Mouse (Mus musculus) kidney, postnatal 0 days (tissue): ENCODE data around the gene Tnrc6c. TPM values are rescaled to one million over a fixed set of nuclear protein-coding genes. Genes with fewer than 3 reads are reported as not detected.
A peak's percentile ranks its signal among the peaks of the same experiment; 100 is the strongest.

Experiments used
- ATAC-seq: fragments of 200-750 bp; cut with Nextera tagmentation; replicated peaks from 2 replicates; pipeline ENCODE4 v1.8.0; 2017; ENCODE audit warnings: low read depth, moderate number of reproducible peaks, moderate TSS enrichment, moderate library complexity; ENCODE audit not compliant: low FRiP score
- DNase-seq: peaks from one replicate; pipeline ENCODE4 v3.0.0-alpha.2; 2016; ENCODE audit warnings: low spot score
- H3K27ac ChIP-seq: fragments of 300-500 bp; sonication (generic); 2 replicates; pipeline ENCODE4 v1.5.1; 2014; ENCODE audit warnings: mild to moderate bottlenecking
- H3K27me3 ChIP-seq: fragments of 300-500 bp; sonication (generic); 2 replicates; pipeline ENCODE4 v1.6.1; 2014; ENCODE audit warnings: low read length, mixed read lengths; ENCODE audit not compliant: insufficient read depth
- H3K36me3 ChIP-seq: fragments of 300-500 bp; sonication (generic); 2 replicates; pipeline ENCODE4 v1.6.1; 2014; ENCODE audit warnings: low read length, mixed read lengths; ENCODE audit not compliant: insufficient read depth
- H3K4me1 ChIP-seq: fragments of 300-500 bp; sonication (generic); replicated peaks from 2 replicates; pipeline ENCODE4 v1.6.1; 2014; ENCODE audit warnings: antibody characterized with exemption, low read length, mixed read lengths; ENCODE audit not compliant: insufficient read depth
- H3K4me2 ChIP-seq: fragments of 300-500 bp; sonication (generic); 2 replicates; pipeline ENCODE4 v1.6.1; 2014; ENCODE audit warnings: mild to moderate bottlenecking, low read length, moderate library complexity, mixed read lengths
- H3K4me3 ChIP-seq: fragments of 300-500 bp; sonication (generic); replicated peaks from 2 replicates; pipeline ENCODE4 v1.5.1; 2014; ENCODE audit warnings: low read depth, low read length
- H3K9ac ChIP-seq: fragments of 300-500 bp; sonication (generic); 2 replicates; pipeline ENCODE4 v1.6.1; 2014; ENCODE audit warnings: low read depth, low read length
- H3K9me3 ChIP-seq: fragments of 300-500 bp; sonication (generic); replicated peaks from 2 replicates; pipeline ENCODE4 v1.6.1; 2016; ENCODE audit warnings: low read length, inconsistent platforms, mixed read lengths
- CTCF ChIP-seq: IDR thresholded peaks from 2 replicates; pipeline ENCODE4 v1.5.1; 2016; ENCODE audit warnings: antibody characterized with exemption, low read depth, mild to moderate bottlenecking, moderate library complexity
- WGBS: fragments of 180-500 bp; shearing (Covaris S2); extraction: QIAGEN DNeasy Blood & Tissue Kit; methylation state at CpG from one replicate; pipeline ENCODE4 v1.1.7; 2014; 5-methylcytosine and 5-hydroxymethylcytosine counted together
- polyA plus RNA-seq: library from polyadenylated mRNA; unstranded; fragments of >200 nt; fragmentation: Nextera tagmentation; extraction: Ambion mirVana; gene quantifications from 2 replicates; pipeline ENCODE4 v1.2.1, GENCODE M21; 2015

Tnrc6c gene
- polyA plus RNA-seq, 1 experiment from 2014 or later = 8.7 TPM

GRCm38 (mm10) chr11:117730490-117730838 is 76.4 kb downstream of the Tnrc6c start:
- 48% methylated on average over 4 of the region's 4 CpGs for whole genome bisulfite sequencing
- Histone ChIP-seq H3K27ac (peak overlapping the region; percentile 61), H3K9me3 (no peaks in the 10 kb centered on the region), H3K27me3 (no peaks in the 10 kb centered on the region), H3K4me2 (no peak overlapping the region), H3K36me3 (0 out of 2 replicates have a peak, but pooled peaks cover 10% of the 10 kb centered on the region), H3K9ac (no peak overlapping the region), H3K4me3 (no peak overlapping the region), H3K4me1 (peaks cover 27% of the 10 kb centered on the region)
- ATAC-seq = no peak; the same call in 1 of the 2 replicates
- TF ChIP-seq CTCF = no peak
- peak; percentile 22 for DNase-seq

GRCm38 (mm10) chr11:117731470-117731869 is 77.4 kb downstream of the Tnrc6c start:
- DNase-seq (peak; percentile 31), ATAC-seq (0 out of 2 replicates have a peak, but pooled peaks have one; percentile 9)
- H3K4me1 ChIP-seq = peaks cover 27% of the 10 kb centered on the region
- H3K9ac ChIP-seq = no peak overlapping the region
- H3K27me3 ChIP-seq = no peaks in the 10 kb centered on the region
- TF ChIP-seq CTCF = no peak
- no peak overlapping the region for H3K4me2 ChIP-seq
- peak overlapping the region; percentile 87 for H3K27ac ChIP-seq
- H3K36me3 ChIP-seq = 0 out of 2 replicates have a peak, but pooled peaks cover 16% of the 10 kb centered on the region
- H3K4me3 ChIP-seq = no peak overlapping the region
- no peaks in the 10 kb centered on the region for H3K9me3 ChIP-seq
- 68% methylated on average over 7 of the region's 7 CpGs for WGBS

- Histone ChIP-seq H3K36me3 (peaks cover 50% of the 10 kb centered on the region), H3K9me3 (no peaks in the 10 kb centered on the region), H3K4me3 (no peak overlapping the region), H3K4me2 (no peak overlapping the region), H3K4me1 (0 out of 2 replicates have a peak, but pooled peaks cover under 1% of the 10 kb centered on the region), H3K9ac (no peak overlapping the region), H3K27ac (no peak overlapping the region), H3K27me3 (no peaks in the 10 kb centered on the region)
- no peak for TF ChIP-seq CTCF
- DNase-seq (peak; percentile 48), ATAC-seq (peak; percentile 59; the same call in 1 of the 2 replicates)
- WGBS = 51% methylated on average over 5 of the region's 5 CpGs
Observed at GRCm38 (mm10) chr11:117736037-117736689, 82.1 kb downstream of the Tnrc6c start.

GRCm38 (mm10) chr11:117738123-117738522 is 84.0 kb downstream of the Tnrc6c start:
- ATAC-seq (no peak), DNase-seq (no peak)
- WGBS = 82% methylated on average over 5 of the region's 5 CpGs
- TF ChIP-seq CTCF = 0 out of 2 replicates have a peak, but pooled peaks have one; percentile 5
- Histone ChIP-seq H3K4me1 (no peaks in the 10 kb centered on the region), H3K4me3 (no peak overlapping the region), H3K36me3 (peaks cover 67% of the 10 kb centered on the region), H3K27ac (no peak overlapping the region), H3K4me2 (no peak overlapping the region), H3K9ac (no peak overlapping the region), H3K27me3 (no peaks in the 10 kb centered on the region), H3K9me3 (no peaks in the 10 kb centered on the region)

- no peaks in the 10 kb centered on the region for H3K4me1 ChIP-seq
- ATAC-seq = 0 out of 2 replicates have a peak, but pooled peaks have one; percentile 36
Observed at GRCm38 (mm10) chr11:117741128-117741527, 87.0 kb downstream of the Tnrc6c start.

GRCm38 (mm10) chr11:117742243-117742642 is 88.2 kb downstream of the Tnrc6c start:
- 83% methylated on average over 8 of the region's 8 CpGs for WGBS
- Histone ChIP-seq H3K4me3 (no peak overlapping the region), H3K4me1 (no peaks in the 10 kb centered on the region), H3K36me3 (peaks cover 67% of the 10 kb centered on the region), H3K9me3 (no peaks in the 10 kb centered on the region), H3K27ac (no peak overlapping the region), H3K4me2 (no peak overlapping the region), H3K9ac (no peak overlapping the region), H3K27me3 (no peaks in the 10 kb centered on the region)
- DNase-seq (no peak), ATAC-seq (no peak)
- TF ChIP-seq CTCF = no peak

More at GRCm38 (mm10) chr11:117741128-117741527, 87.0 kb downstream of the Tnrc6c start:
- H3K4me3 ChIP-seq = no peak overlapping the region
- 82% methylated on average over 6 of the region's 6 CpGs for WGBS
- H3K27ac ChIP-seq = no peak overlapping the region
- H3K9ac ChIP-seq = no peak overlapping the region
- H3K4me2 ChIP-seq = no peak overlapping the region
- no peak for DNase-seq
- H3K9me3 ChIP-seq = no peaks in the 10 kb centered on the region
- H3K27me3 ChIP-seq = no peaks in the 10 kb centered on the region
- peaks cover 66% of the 10 kb centered on the region for H3K36me3 ChIP-seq
- no peak for TF ChIP-seq CTCF
